Mouse (Mus musculus) forelimb bud, embryonic 11.5 days (tissue): ENCODE results near the gene Ecd.
A peak's percentile ranks its signal among the peaks of the same experiment; 100 is the strongest.

Source experiments
- DNase-seq: peaks from one replicate; pipeline ENCODE4 v3.0.0-alpha.2; 2012; ENCODE audit warnings: low read depth, low spot score

Gene Ecd

DNA sequence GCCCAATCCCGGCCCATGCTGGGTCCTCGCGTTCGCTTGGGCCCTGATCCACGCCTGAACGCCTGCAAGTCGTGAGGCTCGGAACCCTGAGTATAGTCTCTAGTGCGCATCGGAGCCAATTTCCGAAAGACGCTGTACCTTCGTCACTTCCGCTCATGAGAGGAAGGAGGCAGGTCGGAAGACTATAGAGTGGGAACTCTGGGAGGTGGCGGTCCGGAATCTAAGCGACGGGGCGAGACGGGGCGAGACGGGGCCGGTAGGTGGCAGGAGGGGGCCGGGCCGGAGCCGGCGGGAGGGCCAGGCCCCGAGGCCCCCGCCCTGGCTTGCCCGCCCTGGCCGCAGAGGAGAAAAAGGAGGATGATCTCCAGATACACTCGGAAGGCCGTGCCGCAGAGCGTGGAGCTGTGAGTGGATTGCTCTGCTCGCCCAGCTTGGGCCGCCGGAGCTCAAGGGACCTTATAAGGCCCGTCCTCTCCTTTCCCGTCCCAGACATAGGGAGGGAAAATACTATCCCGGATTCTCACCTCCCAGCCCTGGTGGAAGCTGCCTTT is at the start of gene Ecd, which contains the start of gene Fam149b:
TSS of gene Ecd (minus strand) at position 131 of the 551 bp plus-strand sequence.
TSS of gene Fam149b (plus strand) at position 172 of the 551 bp plus-strand sequence.
- peak; percentile 98 for DNase-seq

DNA sequence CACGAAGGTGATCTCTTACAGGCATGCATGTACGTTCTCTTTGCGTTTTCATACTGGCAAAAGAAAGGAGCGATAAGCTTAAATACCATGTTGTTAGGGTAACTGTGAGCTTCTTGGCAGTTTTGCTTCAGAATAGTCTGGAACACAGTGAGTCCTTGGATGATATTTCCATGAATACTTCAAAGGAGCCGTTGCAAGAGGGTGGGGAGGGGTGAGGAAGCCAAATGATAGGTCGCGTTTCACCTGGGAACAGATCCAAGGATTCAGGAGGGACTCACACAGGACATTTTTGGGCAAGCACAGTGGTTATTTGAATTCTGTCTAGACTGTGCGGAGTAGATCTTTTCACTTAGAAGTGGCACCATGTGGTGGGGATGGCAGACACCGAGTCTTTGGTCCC is 49.3 kb upstream of the Ecd start:
- DNase-seq, result no peak

DNA sequence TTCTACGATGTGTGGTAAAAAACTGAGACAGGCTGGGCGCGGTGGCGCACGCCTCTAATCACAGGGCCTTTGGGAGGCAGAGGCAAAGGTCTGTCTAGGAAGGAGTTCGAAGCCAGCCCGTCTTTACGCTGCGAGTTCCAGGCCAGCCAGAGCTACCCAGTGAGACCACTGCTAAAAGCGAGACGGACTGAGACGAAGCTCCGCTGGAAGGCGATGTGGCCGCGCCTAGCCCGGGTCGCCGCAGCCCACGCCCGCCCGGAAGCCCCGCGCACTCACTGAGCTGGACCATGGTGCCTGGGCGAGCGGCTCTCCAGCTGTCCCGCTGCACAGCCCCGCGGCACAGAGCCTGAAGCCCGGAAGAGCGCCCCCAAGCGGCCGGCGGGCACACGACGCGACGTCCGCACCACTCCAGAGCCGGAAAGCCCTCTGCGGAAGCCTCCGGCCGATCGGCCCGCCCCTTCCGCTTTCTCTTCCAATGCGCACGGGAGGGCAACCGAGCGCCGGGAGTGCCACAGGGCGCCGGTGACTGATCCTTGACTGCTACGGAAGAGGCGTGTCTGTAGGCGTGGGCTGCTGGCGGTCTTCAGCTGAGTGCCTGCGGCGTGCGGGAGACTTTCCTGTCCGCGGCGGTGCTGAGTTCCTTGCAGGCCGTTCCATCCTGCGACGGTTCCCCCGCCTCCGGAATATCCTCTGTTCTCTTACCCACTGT is 45.4 kb upstream of the Ecd start, which contains the start of gene Mrps16:
TSS of gene Mrps16 (minus strand) at position 430 of the 709 bp plus-strand sequence.
- DNase-seq, result peak; percentile 95

DNA sequence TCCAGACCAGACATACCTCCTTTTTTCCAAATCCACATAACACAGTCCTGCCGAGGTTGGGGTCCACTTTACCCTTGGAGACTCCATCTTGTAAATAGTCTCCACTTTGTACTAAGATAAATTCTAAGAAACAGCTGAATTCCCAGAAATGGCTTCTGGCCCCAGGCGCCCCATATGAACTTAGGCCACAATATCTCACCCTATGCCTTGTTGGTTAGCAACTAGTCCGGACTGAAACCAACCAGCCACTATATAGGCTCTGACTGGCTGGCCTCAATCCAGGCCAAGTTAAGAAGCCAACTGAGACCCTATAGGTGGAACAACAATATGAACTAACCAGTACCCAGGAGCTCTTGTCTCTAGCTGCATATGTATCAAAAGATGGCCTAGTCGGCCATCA is 44.4 kb upstream of the Ecd start:
- DNase-seq, result no peak

DNA sequence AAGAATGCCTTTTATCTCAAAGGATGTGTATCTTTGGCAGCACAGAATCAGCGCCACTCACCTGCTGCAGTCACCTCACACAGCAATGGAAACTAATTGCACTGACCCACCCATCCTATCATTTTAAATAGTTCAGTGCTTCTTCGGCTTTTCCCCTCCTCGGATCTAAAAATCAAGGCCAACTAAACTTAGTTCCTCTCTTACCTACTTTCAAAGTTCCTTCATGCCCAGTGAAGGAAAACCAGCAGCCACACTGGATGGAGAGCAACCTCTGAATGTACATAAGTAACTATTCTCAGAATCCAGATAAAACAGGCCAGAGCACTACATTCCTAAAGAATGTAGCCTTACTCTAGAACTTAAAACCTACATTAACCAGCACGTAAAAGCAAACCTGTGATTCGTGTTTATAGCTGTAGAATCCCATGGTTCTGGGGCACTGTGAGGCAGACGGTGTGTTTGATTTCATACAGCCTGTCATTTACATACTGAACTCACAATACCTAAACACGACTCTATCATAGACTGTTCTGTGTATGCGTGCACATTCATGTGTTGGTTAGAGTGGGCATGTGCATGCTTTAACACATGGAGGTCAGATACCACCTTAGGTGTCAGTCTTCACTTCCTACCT is 41.6 kb upstream of the Ecd start:
- no peak for DNase-seq

DNA sequence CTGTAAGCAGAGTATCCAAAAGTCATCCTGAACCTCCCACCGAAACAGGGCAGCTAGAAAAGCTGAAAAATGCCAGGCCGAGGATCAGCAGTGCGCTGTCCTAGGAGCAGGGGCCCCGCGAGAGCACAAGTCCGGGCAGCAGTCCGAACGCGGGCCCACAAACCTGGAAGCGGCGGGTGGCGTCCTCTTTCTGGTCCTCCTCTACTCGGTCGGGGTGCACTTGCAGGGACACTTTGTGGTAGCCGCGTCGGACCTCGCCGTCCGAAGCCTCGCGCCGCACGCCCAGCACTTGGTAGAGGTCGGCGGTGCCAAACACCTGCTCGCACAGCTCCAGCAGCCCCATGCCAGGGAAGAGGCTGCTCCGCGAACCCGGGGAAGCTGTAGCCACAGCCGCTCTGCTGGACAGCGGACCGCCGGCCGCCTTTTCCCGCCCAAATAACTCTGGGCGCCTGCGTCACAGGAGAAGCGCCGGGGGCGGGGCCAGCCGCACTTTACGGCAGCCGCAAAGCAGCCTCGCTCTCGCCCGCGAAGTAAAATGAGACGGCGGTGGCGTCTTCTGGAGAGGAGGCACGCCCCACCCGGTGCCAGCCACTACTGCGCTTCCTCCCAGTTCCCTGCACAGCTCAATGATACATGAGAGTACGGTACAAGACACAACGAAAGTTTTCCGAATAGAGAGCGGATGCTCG is 40.7 kb upstream of the Ecd start, which contains the start of gene Dnajc9:
TSS of gene Dnajc9 (minus strand) at position 470 of the 689 bp plus-strand sequence.
- peak; percentile 89 for DNase-seq

DNA sequence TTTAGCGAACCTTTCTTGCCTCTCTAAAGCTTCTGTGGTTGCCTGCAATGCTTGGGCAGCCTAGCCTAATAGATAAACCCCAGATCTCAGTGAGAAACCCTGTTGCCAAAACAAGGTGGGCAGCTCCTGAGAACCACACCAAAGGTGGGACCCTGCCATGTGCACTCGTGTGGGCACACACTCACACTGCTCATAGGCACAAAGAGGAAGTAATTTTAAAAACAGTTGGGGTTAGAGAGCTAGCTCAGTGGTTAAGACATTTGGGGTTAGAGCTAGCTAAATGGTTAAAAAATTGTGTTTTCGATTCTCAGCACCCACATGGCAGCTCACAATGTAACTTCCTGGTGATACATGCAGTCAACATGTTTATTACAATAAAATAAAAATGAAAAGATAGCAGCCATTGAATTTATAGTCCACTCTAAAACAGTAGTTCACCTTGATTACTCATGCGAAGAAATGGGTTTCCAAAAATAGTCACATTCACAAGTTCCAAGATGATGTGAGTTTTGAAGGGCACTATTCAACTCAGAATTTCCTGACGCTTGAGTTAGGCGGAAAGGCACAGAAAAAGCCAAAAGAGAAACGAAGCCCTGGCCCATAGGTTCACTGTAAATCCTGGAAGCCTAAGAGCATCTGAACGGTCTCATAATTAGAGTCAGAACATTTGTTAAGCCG is 32.0 kb upstream of the Ecd start:
- DNase-seq, result no peak

DNA sequence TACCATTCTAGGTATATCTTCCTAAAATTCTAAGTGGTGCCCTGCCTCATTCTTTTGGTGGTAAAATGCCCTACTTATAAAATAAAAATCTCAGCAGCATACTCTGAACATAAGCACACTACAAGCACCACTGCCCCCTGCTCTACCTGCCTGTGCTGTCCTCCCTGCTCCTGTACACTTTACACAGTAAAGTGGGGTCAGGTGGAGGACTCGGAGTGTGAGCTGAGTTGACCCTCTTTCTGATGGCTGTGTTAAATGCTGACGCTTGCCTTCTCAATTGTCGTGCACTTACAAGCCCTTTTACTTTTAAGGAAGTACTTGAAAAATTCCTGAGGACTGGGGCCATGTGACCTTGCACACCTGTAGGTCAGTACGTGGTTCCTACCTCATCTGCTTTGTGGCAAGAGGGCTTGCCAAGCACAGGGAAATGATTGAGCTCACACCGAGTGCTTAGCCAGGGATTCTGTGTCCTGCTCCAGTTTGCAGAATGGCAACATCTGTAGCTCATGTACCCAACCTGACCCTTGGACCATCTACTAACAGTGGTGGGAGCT is 31.2 kb upstream of the Ecd start:
- no peak for DNase-seq

DNA sequence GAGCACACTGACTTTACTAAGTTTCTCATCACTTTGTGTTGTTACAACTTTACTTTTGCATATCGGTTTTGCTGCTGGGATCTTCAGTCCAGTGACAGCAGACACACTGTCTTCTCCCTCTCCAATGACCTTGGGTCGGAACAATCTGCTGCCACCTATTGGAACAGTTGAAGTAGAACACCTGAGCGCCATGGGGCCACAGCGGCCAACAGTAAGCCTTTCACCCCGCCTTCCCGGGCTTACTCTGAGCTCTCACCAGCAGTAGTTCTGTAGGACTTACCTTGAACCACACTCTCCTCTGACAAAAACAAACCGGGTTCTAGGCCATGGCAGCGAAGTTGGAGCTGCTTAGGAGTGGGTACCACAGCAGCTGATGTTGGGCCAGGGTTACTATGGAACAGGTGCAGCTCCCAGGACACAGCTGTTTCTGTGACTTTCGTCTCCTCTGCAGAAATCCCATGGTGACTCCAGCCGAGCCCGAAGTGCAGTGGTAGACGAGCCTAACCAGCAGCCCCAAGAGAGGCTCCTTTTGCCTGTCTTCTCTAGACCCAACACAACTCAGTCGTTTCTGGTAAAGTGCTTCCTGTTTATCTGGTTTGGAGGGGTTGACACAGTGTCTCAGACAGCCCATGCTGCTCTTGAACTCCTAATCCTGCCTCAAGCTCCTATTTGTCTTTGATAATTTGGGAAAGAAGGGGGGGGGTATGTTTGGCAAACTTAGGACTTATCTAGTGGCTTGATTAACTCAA is 30.6 kb upstream of the Ecd start:
- DNase-seq, result peak; percentile 43

DNA sequence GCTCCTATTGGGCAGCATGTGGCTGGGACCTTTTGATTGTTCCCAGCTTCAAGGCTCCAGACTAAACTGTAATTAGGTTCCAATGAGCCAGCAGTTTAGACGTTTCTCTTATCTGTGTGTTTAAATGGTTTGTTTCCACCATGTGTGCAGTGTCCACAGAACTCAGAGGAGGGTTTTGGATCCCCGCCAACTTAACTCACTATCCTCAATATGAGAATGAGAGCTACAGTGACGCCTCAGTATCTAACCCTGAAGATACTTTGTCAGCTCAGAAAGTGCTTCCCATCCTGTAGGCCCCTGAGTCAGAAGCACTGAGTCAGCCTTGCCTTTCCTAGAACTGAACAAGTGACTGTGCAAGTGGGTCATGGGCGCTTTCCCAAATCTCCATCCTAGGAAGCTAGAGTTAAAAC is 29.2 kb upstream of the Ecd start:
- DNase-seq, result no peak

DNA sequence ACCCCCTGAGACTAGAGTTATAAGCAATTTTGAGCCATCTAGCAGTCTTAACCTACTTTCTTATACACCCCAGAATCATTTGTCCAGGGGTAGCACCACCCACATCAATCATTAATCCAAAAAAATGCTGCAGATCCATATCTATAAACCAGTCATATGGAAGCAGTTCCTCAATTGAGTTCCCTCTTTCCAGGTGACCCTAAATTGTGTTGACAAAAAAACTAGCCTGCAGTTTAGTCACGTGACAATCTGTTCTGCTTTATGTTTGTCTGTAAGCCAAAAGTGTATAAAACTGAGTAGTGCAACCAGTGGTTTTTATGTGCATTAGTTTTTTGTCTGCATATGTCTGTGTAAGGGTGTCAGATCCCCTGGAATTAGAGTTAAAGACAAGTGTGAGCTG is 23.9 kb upstream of the Ecd start:
- DNase-seq, result no peak

DNA sequence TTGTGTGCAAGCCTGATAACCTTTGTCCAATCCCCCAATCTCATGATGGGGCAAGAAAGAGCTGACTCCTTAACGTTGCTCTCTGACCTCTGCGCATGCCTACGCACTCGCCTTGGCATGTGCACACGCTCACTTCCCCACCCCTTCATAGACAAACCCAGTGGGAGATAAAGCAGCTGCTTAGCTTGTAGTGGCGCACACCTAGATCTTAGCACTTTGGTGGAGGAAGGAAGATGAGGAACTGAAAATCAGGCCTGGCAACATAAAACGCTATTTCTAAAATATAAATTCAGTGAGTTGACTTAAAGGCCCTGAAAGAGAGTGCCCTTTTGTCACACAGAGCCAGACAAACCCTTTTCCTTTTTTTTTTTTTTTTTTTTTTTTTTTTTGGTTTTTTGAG is 22.9 kb upstream of the Ecd start:
- DNase-seq, result no peak

DNA sequence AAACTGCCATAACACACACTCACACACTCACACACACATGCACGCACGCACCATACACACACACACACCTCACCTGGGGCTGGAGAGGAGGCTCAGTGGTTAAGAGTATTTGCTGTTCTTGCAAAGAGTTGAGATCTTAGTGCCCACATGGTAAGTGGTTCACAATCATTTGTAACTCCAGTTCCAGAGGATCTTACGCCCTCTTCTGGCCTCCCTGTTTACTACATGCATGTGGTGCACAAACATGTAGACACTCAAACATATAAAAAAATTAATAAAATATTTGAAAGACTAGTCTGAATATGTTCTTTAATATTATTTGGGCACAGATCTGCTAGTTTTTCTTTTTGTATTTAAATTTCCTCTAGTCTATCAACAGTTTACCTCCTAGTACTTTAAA is 20.4 kb upstream of the Ecd start:
- no peak for DNase-seq

DNA sequence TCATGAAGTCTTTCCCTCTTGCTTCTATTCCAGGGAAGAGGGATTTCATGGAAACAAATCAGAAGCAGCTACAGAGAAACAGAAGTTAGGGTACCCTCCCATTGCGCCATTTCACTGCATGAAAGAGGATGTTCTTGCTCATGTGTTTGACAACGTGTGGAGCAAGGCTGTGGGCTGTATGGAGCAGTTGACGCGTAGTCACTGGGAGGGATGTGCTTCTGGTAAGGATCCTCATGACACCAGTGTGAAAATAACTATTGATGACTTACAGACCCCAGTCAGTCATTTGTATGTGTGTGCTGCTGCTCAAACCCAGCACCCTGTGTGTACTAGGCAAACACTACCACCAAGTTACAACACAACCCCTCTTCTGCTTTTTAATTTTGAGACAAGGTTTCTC is 15.3 kb upstream of the Ecd start:
- DNase-seq, result no peak

DNA sequence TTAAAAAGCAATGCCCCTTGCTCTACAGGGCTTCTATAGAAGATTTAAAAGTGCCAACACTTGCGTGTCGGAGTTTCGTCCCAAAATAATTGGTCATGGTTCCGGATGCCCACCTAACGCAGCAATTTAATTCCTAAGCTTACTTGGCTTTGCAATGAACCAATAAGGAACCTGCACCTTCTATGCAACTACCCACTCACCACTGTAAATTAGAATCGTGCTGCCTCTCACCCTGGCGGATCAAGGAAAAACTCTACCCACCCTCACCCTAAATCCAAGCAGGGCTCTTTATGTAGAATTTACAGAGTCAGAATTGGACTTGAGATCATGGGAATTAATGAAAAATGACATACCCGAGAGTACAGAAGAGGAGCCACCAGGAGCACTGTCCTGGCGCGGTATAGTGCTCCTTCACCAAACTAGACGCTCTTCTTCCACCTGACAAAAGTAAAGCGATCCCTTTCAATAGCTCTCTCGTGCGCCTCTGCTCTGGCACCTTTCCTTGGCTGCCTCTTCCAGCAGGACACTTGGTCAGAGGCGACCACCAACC is 405 bp downstream of the Ecd start:
- DNase-seq, result no peak

DNA sequence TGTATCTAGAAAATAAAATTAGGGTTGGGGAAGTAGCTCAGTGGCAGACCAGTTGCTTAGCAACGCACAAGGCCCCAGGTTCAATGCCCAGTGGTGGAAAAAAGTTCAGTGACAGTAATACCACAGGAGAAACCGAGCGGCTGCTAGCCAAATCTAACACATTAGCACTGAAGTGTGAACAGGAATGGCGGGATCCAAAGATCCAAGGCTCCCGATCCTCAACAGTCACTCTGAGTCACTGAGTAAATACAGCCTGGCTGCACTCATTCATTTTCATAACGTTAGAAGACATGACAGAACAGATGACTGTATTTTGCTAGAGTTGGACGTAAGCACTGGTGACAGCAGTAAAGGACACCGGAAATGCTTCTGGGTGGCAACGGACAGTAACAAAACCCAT is 2.0 kb downstream of the Ecd start:
- no peak for DNase-seq

DNA sequence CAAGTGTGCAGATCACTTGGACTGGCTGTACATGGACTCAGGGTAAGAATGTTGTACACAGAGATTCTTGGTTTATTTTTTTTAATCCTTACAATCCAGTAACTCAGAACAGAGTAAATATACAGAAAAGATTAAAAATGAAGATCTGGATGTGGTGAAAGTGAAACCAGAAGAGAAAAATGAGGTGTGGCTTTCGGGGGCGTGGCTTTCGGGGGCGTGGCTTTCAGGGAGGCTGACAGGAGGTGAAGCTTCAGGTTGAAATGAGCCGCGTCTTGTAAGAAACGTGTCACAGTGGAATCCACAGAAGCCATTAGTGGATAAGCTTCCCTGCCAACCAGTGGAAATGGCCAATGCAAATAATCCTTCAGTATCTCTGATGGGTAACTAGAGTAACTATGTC is 7.1 kb downstream of the Ecd start:
- DNase-seq, result no peak

DNA sequence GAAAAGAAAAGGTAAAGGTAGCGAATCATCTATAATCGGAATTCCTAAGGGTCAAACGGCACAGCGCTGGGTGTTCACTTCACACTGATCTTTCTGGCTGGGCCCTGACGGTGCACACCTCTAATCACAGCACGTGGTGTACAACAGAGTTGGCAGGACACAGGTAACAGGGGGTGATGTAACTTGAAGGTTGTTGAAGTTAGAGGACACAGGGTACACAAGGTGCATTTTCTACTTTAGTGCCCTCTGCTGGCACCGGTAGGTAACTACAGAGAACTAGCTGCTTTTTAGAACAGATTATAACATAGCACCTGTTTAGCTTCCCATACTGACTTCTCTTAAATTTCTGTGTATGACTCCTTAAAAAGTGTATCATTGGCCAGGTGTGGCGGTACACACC is 7.8 kb downstream of the Ecd start:
- peak; percentile 20 for DNase-seq

DNA sequence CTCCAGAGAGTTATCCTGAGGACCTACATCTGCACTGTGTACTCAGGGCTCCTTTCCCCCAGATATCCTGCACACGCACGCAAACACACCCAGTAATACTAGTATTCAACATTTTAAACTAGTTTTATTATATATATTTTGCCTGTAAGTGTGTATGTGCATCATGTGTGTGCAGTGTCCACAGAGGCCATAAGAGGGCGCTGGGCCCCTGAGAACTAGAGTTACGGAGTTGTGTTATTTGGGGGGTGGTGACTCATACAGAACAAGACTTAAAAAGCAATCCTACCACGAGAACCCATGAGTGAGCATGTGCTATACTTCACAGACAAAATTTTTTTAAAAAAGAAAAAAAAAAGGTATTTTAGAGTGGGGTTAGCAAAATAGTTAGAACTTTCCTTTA is 8.5 kb downstream of the Ecd start:
- no peak for DNase-seq

DNA sequence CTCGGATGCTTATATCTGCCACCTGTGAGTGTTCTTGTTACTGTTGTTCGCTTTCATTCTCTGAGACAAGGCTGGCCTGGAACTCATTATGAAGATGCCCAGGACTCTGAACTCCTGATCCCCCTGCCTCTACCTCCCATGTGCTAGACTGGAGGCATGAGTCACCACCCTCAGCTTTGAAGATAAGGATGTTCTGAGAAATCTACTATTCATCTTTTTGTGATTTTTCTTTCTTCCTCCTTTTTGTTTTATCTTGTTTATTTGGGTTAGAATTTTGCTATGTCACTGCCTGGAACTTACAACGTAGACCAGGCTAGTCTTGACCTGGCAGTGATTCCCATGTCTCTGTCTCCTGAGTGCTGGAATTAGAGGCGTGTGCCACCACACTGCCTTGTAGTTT is 16.6 kb downstream of the Ecd start:
- DNase-seq, result no peak
